Mouse (Mus musculus): Measurements from ENCODE around the gene Map4k2. TPM values are rescaled to one million over a fixed set of nuclear protein-coding genes. Genes with fewer than 3 reads are reported as not detected.

The Map4k2 gene
- polyA plus RNA-seq, 1 experiment from 2014 or later: 17.1 TPM

DNA sequence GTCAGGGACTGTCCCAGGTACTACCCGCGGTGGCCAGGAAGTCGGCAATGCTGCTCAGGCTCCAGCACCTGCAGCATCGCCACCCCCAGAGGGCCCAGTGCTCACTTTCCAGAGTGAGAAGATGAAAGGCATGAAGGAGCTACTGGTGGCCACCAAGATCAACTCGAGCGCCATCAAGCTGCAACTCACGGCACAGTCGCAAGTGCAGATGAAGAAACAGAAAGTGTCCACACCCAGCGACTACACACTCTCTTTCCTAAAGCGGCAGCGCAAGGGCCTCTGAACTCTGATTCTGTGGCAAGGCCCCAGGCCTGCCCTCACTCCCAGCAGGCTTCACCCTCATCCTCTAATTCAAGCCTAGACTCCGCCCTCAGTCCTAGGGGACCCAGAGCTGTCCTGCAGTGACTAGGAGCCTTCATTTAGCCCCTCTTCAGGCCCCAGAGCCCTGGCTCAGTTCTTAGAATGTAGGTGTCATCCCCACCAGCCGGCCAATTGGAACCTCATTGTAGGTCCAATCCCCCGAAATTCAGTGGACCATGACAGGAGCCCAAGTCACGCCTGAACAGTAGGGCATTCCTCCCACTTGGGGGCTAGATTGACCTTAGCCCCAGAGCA, 938 bp upstream of the Map4k2 start:
- peak overlapping the region; percentile 86; the same call in 1 of the 2 replicates for H3K4me2 ChIP-seq (replicated peaks)
- H3K4me3 ChIP-seq (replicated peaks): 0 out of 2 replicates have a peak overlapping the region, but pooled peaks have one; percentile 1
- H3K36me3 ChIP-seq: peaks cover 69% of the 10 kb centered on the region
- ATAC-seq: no peak
- H3K27me3 ChIP-seq: no peaks in the 10 kb centered on the region
- H3K9me3 ChIP-seq: no peaks in the 10 kb centered on the region
- H3K9ac ChIP-seq (replicated peaks): no peak overlapping the region
- peaks cover 43% of the 10 kb centered on the region for H3K4me1 ChIP-seq (replicated peaks)
- 62% methylated on average over 15 of the region's 15 CpGs for WGBS
- H3K27ac ChIP-seq: no peak overlapping the region

DNA sequence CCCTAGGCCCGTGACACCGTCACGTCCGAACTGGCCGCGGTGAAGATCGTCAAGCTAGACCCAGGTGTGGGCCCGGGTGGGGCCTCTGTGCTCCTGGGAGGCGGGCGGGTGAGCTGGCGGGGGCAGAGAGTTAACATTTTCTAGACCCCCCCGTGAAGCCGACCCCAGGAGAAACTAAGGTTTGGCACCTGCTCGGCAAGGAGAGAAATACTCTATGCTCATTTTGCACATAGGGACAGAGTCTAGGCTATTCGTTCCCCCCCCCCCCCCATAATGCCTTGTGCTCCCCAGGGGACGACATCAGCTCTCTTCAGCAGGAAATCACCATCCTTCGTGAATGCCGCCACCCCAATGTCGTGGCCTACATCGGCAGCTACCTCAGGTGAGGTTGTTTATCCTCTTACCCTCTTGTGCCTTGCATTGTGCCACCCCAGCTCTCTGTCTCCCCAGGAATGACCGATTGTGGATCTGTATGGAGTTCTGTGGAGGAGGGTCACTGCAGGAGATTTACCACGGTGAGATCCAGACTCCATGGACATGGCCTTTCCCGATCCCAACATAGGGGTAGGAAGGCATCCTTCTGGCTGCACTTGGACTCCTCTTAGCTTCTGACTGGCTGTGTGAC, 630 bp downstream of the Map4k2 start:
- peak overlapping the region; percentile 86 for H3K4me2 ChIP-seq (replicated peaks)
- peak overlapping the region; percentile 77 for H3K9ac ChIP-seq (replicated peaks)
- H3K27me3 ChIP-seq: no peaks in the 10 kb centered on the region
- peaks cover 33% of the 10 kb centered on the region for H3K4me1 ChIP-seq (replicated peaks)
- no peak overlapping the region; the same call in 1 of the 2 replicates for H3K27ac ChIP-seq
- 13% methylated on average over 23 of the region's 23 CpGs for WGBS
- peak overlapping the region; percentile 52 for H3K4me3 ChIP-seq (replicated peaks)
- peaks cover 85% of the 10 kb centered on the region for H3K36me3 ChIP-seq
- no peaks in the 10 kb centered on the region for H3K9me3 ChIP-seq
- ATAC-seq: peak; percentile 7; the same call in 1 of the 2 replicates

DNA sequence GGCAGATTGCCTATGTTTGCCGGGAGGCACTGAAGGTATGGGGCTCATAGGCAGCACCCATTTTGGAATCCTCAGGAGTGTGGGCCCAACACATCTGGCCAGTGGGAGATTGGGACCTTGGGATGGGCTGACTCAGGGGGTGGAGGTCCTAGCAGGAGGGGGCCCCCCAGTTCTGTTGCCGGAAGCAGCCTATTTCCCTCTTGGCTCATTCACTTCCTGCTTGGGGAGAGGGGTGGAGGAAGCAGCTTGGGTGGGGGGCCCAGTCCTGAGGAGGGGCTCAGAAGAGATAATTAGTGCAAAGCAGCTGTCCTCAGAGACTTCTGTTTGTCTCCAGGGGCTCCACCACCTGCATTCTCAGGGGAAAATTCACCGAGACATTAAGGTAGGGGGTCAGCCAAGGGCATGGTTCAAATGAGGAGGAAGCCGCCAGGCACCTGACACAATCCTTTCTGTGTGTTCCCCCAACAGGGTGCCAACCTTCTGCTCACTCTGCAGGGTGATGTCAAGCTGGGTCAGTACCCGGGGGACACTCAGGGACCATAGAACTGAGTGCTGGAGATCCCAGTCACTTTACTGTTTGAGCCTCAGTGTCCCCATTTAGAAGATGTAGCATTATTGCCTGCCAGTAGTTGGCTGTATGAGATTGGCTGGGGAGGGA, 1.5 kb downstream of the Map4k2 start:
- Histone ChIP-seq H3K4me2 (replicated peaks) (peak overlapping the region; percentile 86; the same call in 1 of the 2 replicates), H3K4me3 (replicated peaks) (no peak overlapping the region), H3K27me3 (no peaks in the 10 kb centered on the region), H3K27ac (no peak overlapping the region), H3K9ac (replicated peaks) (no peak overlapping the region), H3K4me1 (replicated peaks) (peaks cover 25% of the 10 kb centered on the region), H3K9me3 (no peaks in the 10 kb centered on the region), H3K36me3 (peaks cover 85% of the 10 kb centered on the region)
- WGBS: 78% methylated on average over 5 of the region's 5 CpGs
- no peak; the same call in 1 of the 2 replicates for ATAC-seq

DNA sequence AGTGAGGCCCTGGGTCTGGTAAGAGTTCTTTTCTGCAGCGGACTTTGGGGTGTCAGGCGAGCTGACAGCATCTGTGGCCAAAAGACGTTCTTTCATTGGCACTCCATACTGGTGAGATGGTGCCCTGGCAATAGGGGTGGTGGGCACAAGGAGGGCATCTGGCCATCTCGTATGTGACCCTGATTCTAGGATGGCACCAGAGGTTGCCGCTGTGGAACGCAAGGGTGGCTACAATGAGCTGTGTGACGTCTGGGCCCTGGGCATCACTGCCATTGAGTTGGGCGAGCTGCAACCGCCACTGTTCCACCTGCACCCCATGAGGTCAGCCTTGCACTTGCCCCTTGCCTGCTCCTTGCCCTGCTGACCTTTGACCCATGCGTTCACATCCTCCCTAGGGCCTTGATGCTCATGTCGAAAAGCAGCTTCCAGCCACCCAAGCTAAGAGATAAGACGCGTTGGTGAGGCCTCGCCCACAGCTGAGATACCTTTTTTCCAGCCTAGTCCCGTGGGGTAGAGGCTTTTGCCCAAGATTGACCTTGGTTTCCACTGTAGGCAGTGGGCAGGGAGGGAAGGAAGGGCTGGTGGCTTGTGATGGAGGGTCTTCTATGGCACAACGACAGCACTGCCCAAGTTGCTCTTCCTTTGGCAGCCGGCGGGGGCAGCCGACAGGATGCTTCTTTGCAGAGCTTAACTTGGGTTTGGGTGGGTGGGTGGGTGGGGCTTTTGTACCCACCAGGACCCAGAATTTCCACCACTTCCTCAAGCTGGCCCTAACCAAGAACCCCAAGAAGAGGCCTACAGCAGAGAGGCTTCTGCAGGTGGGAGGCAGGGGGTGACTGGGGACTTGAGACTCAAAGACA, 2.4 kb downstream of the Map4k2 start:
- Histone ChIP-seq H3K9ac (replicated peaks) (no peak overlapping the region), H3K4me1 (replicated peaks) (peaks cover 21% of the 10 kb centered on the region), H3K27ac (no peak overlapping the region), H3K9me3 (no peaks in the 10 kb centered on the region), H3K27me3 (no peaks in the 10 kb centered on the region), H3K36me3 (peaks cover 84% of the 10 kb centered on the region), H3K4me3 (replicated peaks) (no peak overlapping the region), H3K4me2 (replicated peaks) (no peak overlapping the region)
- 89% methylated on average over 19 of the region's 19 CpGs for WGBS
- ATAC-seq: no peak

DNA sequence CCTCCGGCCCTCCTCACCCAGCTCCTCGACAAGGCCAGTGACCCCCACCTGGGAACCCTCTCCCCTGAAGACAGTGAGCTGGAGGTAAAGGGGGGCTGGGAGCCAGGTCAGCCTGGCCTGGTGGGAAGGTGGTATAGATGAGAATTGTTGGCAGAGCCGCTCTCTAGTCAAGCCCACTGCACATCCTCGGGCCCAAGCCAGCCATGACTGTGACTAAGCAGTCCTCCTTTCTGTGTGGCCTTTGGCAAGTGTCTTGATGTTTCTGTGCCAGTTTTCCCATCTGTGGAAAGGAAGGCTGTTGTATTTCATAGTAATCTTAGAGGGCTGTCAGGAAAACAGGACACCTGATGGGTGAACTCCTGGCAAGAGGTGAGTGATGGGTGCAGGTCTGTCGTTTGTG, 3.1 kb downstream of the Map4k2 start:
- H3K4me1 ChIP-seq (replicated peaks): peaks cover 21% of the 10 kb centered on the region
- ATAC-seq: no peak
- peaks cover 77% of the 10 kb centered on the region for H3K36me3 ChIP-seq
- H3K4me3 ChIP-seq (replicated peaks): no peak overlapping the region
- no peaks in the 10 kb centered on the region for H3K9me3 ChIP-seq
- H3K27ac ChIP-seq: no peak overlapping the region
- H3K27me3 ChIP-seq: no peaks in the 10 kb centered on the region
- no peak overlapping the region for H3K4me2 ChIP-seq (replicated peaks)
- no peak overlapping the region for H3K9ac ChIP-seq (replicated peaks)
- WGBS: 94% methylated on average over 5 of the region's 5 CpGs

DNA sequence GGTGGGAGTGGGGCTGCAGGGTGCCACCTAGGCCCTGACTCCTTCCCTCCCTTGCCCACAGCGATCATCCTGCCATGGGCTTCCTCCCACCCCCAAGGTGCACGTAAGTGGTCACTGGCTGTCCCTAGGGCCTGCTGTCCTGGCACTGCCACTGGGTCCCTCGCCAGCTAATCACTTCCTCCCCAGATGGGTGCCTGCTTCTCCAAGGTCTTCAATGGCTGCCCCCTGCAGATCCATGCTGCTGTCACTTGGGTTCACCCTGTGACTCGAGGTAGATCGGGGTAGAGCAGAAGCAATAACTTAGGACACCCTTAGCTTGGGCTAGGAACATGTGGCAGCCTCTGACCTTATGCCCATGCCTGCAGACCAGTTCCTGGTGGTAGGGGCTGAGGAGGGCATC, 5.1 kb downstream of the Map4k2 start:
- Histone ChIP-seq H3K4me2 (replicated peaks) (no peak overlapping the region), H3K4me1 (replicated peaks) (peaks cover 14% of the 10 kb centered on the region), H3K27me3 (no peaks in the 10 kb centered on the region), H3K9me3 (no peaks in the 10 kb centered on the region), H3K4me3 (replicated peaks) (no peak overlapping the region), H3K9ac (replicated peaks) (no peak overlapping the region), H3K27ac (no peak overlapping the region), H3K36me3 (peaks cover 76% of the 10 kb centered on the region)
- no peak for ATAC-seq
- WGBS: 96% methylated on average over 5 of the region's 5 CpGs

DNA sequence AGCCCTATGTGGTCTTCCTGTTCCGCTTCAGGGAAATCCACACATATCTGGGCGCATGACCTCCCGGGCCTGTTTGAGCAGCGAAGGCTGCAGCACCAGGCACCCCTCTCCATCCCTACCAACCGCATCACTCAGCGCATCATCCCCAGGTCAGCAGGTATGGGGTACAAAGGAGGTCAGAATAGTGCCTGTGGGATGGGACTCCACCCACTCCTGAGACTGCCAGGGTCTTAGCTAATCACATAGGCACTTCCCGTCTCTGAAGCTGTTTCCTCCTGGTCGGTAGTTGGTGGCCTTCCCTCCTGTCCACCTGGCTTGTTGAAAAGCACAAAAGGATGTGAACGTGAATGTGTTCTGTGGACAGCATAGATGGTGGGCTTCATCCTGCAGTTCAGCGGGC, 5.7 kb downstream of the Map4k2 start:
- Histone ChIP-seq H3K9ac (replicated peaks) (no peak overlapping the region), H3K4me1 (replicated peaks) (peaks cover 7% of the 10 kb centered on the region), H3K27ac (no peak overlapping the region), H3K4me3 (replicated peaks) (no peak overlapping the region), H3K27me3 (no peaks in the 10 kb centered on the region), H3K4me2 (replicated peaks) (no peak overlapping the region), H3K9me3 (no peaks in the 10 kb centered on the region), H3K36me3 (peaks cover 82% of the 10 kb centered on the region)
- 92% methylated on average over 10 of the region's 10 CpGs for WGBS
- no peak for ATAC-seq

DNA sequence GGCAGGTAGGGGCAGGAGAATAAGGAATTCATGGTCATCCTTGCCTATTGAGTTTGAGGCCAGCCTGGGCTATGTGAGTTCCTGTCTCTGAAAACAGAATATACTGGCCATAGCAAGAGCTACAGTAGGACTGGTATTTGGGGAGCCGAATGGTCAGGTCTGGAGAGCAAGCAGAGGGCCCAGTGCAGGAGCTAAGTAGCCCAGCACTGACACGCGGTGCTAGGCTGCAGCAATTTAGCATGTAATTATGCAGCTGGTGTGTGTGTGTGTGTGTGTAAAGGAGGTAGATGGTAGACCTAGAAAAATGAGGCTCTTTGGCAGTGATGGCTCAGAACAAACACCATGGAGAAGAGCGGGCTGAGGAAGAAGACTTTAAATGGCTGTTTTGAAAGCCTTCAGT, 6.7 kb downstream of the Map4k2 start:
- H3K9ac ChIP-seq (replicated peaks): no peak overlapping the region
- 93% methylated on average over 4 of the region's 4 CpGs for WGBS
- no peak overlapping the region for H3K4me2 ChIP-seq (replicated peaks)
- H3K36me3 ChIP-seq: peaks cover 77% of the 10 kb centered on the region
- peaks cover 6% of the 10 kb centered on the region for H3K4me1 ChIP-seq (replicated peaks)
- H3K4me3 ChIP-seq (replicated peaks): no peak overlapping the region
- no peak overlapping the region for H3K27ac ChIP-seq
- no peaks in the 10 kb centered on the region for H3K27me3 ChIP-seq
- no peaks in the 10 kb centered on the region for H3K9me3 ChIP-seq
- no peak for ATAC-seq

DNA sequence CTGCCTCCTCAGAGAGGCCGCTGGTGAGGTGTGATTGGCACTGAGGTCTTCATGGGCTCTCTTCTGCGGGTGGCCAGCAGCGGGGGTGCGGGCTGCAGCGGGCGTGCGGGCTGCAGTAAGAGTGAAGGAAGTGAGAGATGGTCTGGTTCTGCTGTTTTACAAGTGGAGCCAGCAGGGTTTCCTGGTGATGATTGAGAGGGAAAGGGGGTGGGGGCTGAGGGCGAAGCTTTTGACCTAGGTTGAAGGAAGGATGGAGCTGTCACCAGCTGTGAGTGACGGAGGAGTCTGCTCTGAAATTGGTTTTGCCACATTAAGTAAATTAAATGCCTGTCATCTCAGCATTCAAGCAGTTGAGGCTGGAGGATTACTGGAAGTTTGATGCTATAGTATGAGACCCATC, 7.8 kb downstream of the Map4k2 start:
- ATAC-seq: no peak
- 0 out of 2 replicates have a peak overlapping the region, but pooled peaks have one; percentile 7 for H3K27ac ChIP-seq
- H3K36me3 ChIP-seq: peaks cover 77% of the 10 kb centered on the region
- H3K9ac ChIP-seq (replicated peaks): no peak overlapping the region
- H3K27me3 ChIP-seq: no peaks in the 10 kb centered on the region
- WGBS: 75% methylated on average over 9 of the region's 9 CpGs
- no peak overlapping the region for H3K4me3 ChIP-seq (replicated peaks)
- no peak overlapping the region for H3K4me2 ChIP-seq (replicated peaks)
- peaks cover 6% of the 10 kb centered on the region for H3K4me1 ChIP-seq (replicated peaks)
- no peaks in the 10 kb centered on the region for H3K9me3 ChIP-seq

DNA sequence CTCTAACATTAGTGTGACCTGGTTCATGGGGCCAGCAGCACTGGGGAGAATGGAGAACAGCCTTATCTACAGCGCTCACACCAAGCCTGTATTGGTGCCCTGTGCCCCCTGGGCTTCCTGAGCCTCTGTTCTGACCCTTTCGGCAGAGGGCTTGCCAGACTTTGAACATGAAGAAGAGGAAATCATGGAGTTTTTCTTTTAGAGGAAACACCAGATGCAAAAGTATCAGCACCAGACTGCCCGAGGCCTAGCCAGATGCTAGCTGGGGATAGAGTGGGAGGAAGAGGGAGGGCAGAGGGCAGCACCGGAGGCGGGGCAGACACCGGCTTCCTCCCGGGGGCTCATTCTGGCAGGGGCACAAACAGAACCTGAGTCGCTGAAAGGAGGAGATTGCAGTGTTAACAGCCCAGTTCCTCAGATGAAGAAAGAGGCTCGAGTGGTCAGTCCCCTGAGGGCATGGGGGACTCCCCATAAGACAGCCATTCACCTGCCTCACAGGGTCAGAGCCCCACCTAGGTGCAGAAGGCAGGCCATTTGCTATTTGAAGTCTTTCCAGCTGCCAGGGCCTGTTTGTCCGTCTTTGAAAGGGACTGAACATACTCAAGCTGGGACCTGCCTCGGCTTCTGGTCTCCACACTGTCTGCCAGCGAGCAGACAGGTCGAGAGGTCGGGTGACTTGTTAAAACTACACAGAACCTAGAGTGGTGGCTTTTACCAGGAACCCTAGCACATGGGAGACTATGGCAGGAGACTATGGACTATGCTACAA, 8.5 kb downstream of the Map4k2 start:
- H3K4me1 ChIP-seq (replicated peaks): peaks cover 6% of the 10 kb centered on the region
- peaks cover 77% of the 10 kb centered on the region for H3K36me3 ChIP-seq
- ATAC-seq: no peak
- WGBS: 46% methylated on average over 14 of the region's 14 CpGs
- H3K4me3 ChIP-seq (replicated peaks): no peak overlapping the region
- no peak overlapping the region for H3K4me2 ChIP-seq (replicated peaks)
- no peak overlapping the region for H3K9ac ChIP-seq (replicated peaks)
- no peaks in the 10 kb centered on the region for H3K9me3 ChIP-seq
- H3K27ac ChIP-seq: 0 out of 2 replicates have a peak overlapping the region, but pooled peaks have one; percentile 7
- H3K27me3 ChIP-seq: no peaks in the 10 kb centered on the region

DNA sequence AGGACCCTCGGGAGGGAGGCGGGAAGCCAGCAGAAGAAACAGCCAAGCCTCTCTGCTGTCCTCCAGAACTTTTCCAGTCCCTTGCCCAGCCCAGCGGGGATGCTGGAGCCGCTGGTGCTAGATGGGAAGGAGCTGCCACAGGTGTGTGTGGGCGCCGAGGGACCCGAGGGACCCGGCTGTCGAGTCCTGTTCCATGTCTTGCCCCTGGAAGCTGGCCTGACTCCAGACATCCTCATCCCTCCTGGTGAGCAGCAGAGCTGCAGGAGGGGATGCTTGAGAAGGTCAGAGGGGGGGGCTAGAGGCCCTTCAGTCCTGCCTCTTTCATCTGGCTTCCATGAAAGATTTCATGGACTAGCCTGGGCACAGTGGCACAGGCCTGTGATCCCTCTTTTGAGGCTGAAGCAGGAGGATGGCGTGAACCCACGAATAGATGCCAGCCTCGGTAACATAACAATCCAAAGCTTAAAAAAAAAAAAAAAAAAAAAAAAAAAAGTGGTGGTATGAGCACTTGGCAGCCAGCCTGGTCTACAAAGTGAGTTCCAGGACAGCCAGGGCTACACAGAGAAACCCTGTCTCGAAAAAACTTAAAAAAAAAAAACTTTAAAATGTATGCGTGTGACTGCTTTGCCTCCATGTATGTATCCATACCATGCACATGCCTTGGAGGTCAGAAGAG, 10.6 kb downstream of the Map4k2 start:
- 68% methylated on average over 14 of the region's 14 CpGs for WGBS
- H3K4me2 ChIP-seq (replicated peaks): no peak overlapping the region
- no peak for ATAC-seq
- H3K36me3 ChIP-seq: peaks cover 56% of the 10 kb centered on the region
- no peak overlapping the region for H3K27ac ChIP-seq
- H3K4me1 ChIP-seq (replicated peaks): peaks cover 6% of the 10 kb centered on the region
- no peaks in the 10 kb centered on the region for H3K9me3 ChIP-seq
- H3K9ac ChIP-seq (replicated peaks): no peak overlapping the region
- H3K27me3 ChIP-seq: no peaks in the 10 kb centered on the region
- no peak overlapping the region for H3K4me3 ChIP-seq (replicated peaks)
